Mouse (Mus musculus): ENCODE data around the gene Oog4.
"Not testable (repeated sequence)": the region's sequence is repeated elsewhere in the genome, so short reads cannot be mapped to it uniquely, and the experiment has no call there.

The Oog4 gene

GRCm38 (mm10) chr4:143450224-143450623 lies at the start of gene Oog4:
Gene Oog4 (minus strand): TSS chr4:143450324.
- no peak for DNase-seq (ENCODE audit: low spot score)

- not testable (repeated sequence) for DNase-seq (ENCODE audit: low spot score)
Measured at GRCm38 (mm10) chr4:143426770-143427169, 23.4 kb downstream of the Oog4 start.

DNA sequence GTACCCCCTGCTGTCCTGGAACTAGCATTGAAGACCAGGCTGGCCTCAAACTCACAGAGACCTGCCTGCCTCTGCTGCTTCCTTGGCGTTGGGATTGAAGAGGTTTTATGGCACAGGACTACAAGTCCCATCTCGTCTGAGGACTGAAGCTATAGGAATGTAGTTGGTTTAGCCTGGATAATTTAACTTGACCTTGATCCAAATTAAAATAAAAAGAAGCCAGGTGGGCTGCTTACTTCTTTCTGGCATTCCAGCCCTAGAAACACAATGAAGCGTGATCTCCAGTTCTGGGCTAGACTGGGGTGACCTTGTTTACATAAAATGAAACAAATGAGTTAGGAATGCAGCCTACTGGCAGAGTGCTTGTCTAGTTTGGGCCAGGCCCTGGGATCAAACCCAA lies 36.0 kb downstream of the Oog4 start:
- DNase-seq (ENCODE audit: low spot score) = no peak

DNA sequence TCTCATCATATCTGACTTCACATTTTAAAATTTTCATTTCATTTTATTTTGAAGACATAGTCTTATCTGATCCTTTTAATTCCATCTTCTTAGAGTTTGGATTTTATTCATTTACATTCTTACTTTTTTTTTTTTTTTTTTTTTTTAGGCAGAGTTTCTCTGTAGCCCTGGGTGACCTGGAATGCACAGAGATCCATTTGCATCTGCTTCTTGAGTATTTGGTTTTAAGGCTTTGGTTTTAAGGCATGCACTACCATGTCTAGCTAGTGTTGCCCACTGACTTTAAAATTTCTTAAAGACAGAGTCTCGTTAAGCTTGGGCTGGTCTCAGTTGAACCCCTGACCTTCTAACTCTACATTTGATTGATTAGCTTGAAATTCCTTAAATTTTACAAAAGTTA lies 36.5 kb downstream of the Oog4 start:
- no peak for DNase-seq (ENCODE audit: low spot score)

DNA sequence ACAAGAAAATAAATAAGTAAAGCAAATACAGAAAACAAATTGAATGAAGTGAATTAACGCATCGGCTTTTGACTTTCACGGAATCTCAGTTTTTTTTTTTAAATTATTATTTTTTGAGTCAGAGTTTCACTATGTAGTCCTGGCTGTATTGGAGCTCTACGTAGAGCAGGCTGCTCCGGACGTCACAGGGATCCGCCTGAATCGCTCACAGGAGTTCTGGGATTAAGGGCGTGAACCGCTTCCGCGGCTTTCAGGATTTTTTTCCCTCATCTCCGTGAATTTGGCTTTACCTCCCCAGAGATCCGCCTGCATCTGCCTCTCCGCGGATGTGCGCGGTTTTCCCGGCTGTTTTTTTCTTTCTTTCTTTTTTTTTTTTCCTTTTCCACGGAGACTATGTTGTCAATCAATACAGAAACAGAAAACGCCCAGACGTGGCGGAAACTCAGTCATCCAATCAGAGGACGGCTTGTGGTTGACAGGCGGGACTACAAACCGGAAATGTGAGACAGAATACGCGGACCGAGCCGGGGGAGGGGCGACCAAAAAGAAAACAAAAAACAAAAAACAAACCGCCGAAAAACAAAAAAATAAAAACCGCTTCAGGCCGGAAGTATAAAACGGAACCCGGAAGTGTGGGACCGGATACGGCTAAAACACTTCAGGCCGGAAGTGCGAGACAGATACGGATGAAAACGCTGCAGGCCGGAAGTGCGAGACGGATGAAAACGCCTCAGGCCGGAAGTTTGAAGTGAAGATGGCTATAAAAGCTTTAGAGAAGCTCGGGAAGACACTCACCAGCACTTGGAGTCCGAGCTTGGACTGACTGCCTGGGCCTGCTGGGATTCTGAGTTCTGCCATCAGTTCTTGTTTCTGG lies 37.7 kb downstream of the Oog4 start, which contains the start of gene Pramef8:
Gene Pramef8, plus strand, starts transcription at position 208 of the 874 bp plus-strand sequence.
- peak; percentile 91 for DNase-seq (ENCODE audit: low spot score)

GRCm38 (mm10) chr4:143411566-143412218 lies 38.4 kb downstream of the Oog4 start:
- DNase-seq (ENCODE audit: low spot score) = peak; percentile 29

DNA sequence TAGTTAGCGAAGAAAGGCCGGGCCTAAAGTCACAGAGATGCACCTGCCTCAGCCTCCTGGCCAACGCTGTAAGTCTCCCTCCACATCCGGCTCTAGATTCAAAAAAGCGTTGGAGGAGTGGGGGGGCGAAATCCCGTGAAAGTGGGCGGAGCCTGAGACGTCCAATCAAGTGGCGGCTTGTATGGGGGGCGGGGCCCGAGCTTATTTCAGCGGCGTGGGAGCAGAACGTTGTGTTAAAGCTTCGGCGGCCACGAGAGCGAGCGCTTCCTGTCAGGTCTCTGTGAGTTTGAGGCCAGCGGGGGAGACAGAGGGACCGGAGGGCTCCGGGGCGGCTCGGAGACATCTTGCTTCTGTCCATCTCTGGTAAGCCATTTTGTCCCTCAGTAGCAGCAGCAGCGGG lies 55.9 kb downstream of the Oog4 start, which contains the start of gene Pramel1:
Gene Pramel1, plus strand, starts transcription at position 248 of the 400 bp plus-strand sequence.
- no peak for DNase-seq (ENCODE audit: low spot score)

DNA sequence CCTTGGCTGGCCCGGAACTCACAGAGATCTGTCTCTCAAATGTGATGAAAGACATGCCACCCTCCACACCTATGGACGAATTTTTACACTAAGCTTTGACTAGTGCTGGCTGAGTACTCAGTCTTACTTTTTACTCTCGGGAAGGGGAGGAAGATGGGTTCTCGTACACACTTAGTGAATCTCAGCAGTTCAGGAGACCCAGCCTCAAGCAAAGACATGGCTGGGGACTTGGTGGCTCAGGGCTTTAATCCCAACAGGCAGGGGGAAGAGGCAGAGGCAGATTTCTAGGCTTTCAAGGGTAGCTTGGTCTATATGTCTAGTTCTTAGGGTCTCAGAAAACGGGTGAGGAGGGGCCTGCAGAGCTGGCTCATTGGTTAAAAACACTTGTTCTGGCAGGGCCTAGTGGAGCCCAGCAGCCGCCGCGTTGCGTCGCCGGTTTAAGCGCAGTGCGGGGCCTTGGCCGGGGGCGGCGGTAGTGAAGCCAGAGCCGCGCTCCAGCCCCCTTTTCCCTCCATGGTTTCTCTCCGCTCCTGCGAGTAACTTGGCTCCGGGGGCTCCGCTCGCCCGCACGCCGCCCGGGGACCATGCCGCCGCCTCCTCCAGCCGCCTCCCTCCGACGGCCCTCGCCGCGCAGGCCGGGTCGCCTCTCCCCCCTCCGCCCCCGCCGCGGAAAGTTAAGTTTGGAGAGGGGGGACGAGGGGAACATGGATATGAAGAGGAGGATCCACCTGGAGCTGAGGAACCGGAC lies 61.0 kb downstream of the Oog4 start:
- DNase-seq (ENCODE audit: low spot score) = peak; percentile 23
